In genomic region chr11:88126306-88126793, GRCm38 (mm10) we compare ENCODE assay signal across 10 mouse cellular contexts. TPM values are rescaled to one million over a fixed set of nuclear protein-coding genes. Genes with fewer than 3 reads are reported as not detected.
A peak's percentile ranks its signal among the peaks of the same experiment; 100 is the strongest.
DNase-seq lines count a peak whose midpoint lies in the region; ATAC-seq and TF ChIP-seq lines count a peak whose summit lies in the region.
"Had no signal": no experiment of that assay in that cellular context is flagged by ENCODE, and none has a peak within 500 bp of the region (broad histone marks: within the 10 kb centered on the region; RNA-seq: fewer than 3 reads in every experiment).

No protein-coding gene starts in this region.

- H3K4me1 ChIP-seq in heart, embryonic 10.5 days: peaks cover 48% of the 10 kb centered on the region
- peaks cover 62% of the 10 kb centered on the region for H3K4me1 ChIP-seq in G1E (ENCODE audit: insufficient read depth, low read depth, low read length)
- peaks cover 20% of the 10 kb centered on the region for H3K4me1 ChIP-seq in forebrain, embryonic 14.5 days (ENCODE audit: control insufficient read depth, insufficient read depth, low read length)
- H3K4me1 ChIP-seq in thymus, adult 2 months (replicated peaks; ENCODE audit: control insufficient read depth, insufficient read depth, low read length): peaks cover 26% of the 10 kb centered on the region

- no peak for ATAC-seq in G1E (ENCODE audit: extremely low read depth, insufficient number of reproducible peaks, low FRiP score, poor library complexity, severe bottlenecking)
- ATAC-seq in forebrain, embryonic 14.5 days: peak; percentile 78
- peak; percentile 30 for ATAC-seq in megakaryocyte, adult 5-6 weeks (ENCODE audit: poor library complexity, severe bottlenecking)

- no peaks in the 10 kb centered on the region for H3K9me3 ChIP-seq in heart, embryonic 10.5 days
- H3K9me3 ChIP-seq in G1E (replicated peaks): no peaks in the 10 kb centered on the region
- no peaks in the 10 kb centered on the region for H3K9me3 ChIP-seq in forebrain, embryonic 14.5 days (replicated peaks; ENCODE audit: control insufficient read depth, low read length)

- H3K27me3 ChIP-seq in heart, embryonic 10.5 days (ENCODE audit: insufficient read depth, poor library complexity, severe bottlenecking): no peaks in the 10 kb centered on the region
- H3K27me3 ChIP-seq in G1E (ENCODE audit: insufficient read depth, low read length): peaks cover 73% of the 10 kb centered on the region
- H3K27me3 ChIP-seq in forebrain, embryonic 14.5 days (replicated peaks; ENCODE audit: control insufficient read depth, insufficient read depth, low read length): no peaks in the 10 kb centered on the region
- no peaks in the 10 kb centered on the region for H3K27me3 ChIP-seq in thymus, adult 2 months (ENCODE audit: control insufficient read depth, insufficient read depth, low read length)

- H3K36me3 ChIP-seq in heart, embryonic 10.5 days: 0 out of 2 replicates have a peak, but pooled peaks cover 1% of the 10 kb centered on the region
- no peaks in the 10 kb centered on the region for H3K36me3 ChIP-seq in G1E (replicated peaks)
- H3K36me3 ChIP-seq in forebrain, embryonic 14.5 days (ENCODE audit: control insufficient read depth, insufficient read depth, low read length): no peaks in the 10 kb centered on the region
- H3K36me3 ChIP-seq in thymus, adult 2 months (ENCODE audit: control insufficient read depth, insufficient read depth, low read length): no peaks in the 10 kb centered on the region

- no peak overlapping the region for H3K4me2 ChIP-seq in forebrain, embryonic 14.5 days (ENCODE audit: low read length)

- 31% methylated on average over 5 of the region's 5 CpGs for WGBS in heart, embryonic 10.5 days
- WGBS in forebrain, embryonic 14.5 days: 0% methylated on average over 5 of the region's 5 CpGs
- WGBS in thymus, adult 2 months: 63% methylated on average over 5 of the region's 5 CpGs

- TF ChIP-seq POLR2A in thymus, adult 2 months (IDR thresholded peaks at IDR 0.05; ENCODE audit: control insufficient read depth, extremely low read depth, insufficient read depth, low read length, poor library complexity): no peak

- H3K9ac ChIP-seq in forebrain, embryonic 14.5 days (ENCODE audit: low read length): no peak overlapping the region

- intact Hi-C loops in heart, postnatal 14 days (cut with DNase I): no loop called here

- H3K27ac ChIP-seq in heart, embryonic 10.5 days: peak overlapping the region; percentile 47
- peak overlapping the region; percentile 74 for H3K27ac ChIP-seq in forebrain, embryonic 14.5 days (ENCODE audit: low read depth, low read length)
- no peak overlapping the region for H3K27ac ChIP-seq in thymus, adult 2 months (ENCODE audit: control insufficient read depth, insufficient read depth, low read length)

- no peak for TF ChIP-seq CTCF in G1E (IDR thresholded peaks at IDR 0.05; ENCODE audit: low read depth, low read length)
- no peak for TF ChIP-seq CTCF in thymus, adult 2 months (IDR thresholded peaks at IDR 0.05; ENCODE audit: borderline replicate concordance, control insufficient read depth, extremely low read depth, insufficient read depth, low read length, poor library complexity)

- no peak for DNase-seq in heart, embryonic 10.5 days (ENCODE audit: low spot score)
- DNase-seq in heart, postnatal 14 days: no peak
- DNase-seq in G1E (ENCODE audit: low spot score): no peak
- DNase-seq in forebrain, embryonic 14.5 days (ENCODE audit: low spot score): peak; percentile 80
- no peak for DNase-seq in urinary bladder, postnatal 4 days (ENCODE audit: low spot score in 2 of 2)
- no peak for DNase-seq in thymus, adult 2 months
- no peak for DNase-seq in thymus, postnatal 4 days
- DNase-seq: cerebellum, adult 18-20 months; heart, adult 18-20 months had no signal

- H3K4me3 ChIP-seq in heart, embryonic 10.5 days: no peak overlapping the region
- peak overlapping the region; percentile 19; the same call in 1 of the 2 replicates for H3K4me3 ChIP-seq in G1E (ENCODE audit: low read depth, low read length)
- H3K4me3 ChIP-seq in forebrain, embryonic 14.5 days (ENCODE audit: low read depth, low read length): no peak overlapping the region
- no peak overlapping the region for H3K4me3 ChIP-seq in thymus, adult 2 months (ENCODE audit: control insufficient read depth, insufficient read depth, low read length)

RNA-seq across cellular contexts. Expression of gene Cuedc1, which starts 28.5 kb away (rescaled TPM):
- 15.1 and 17.9 TPM in 2 replicates for polyA plus RNA-seq in heart, embryonic 10.5 days (2016; fragmentation: Nextera tagmentation; extraction: Ambion mirVana)
- total RNA-seq in heart, postnatal 14 days (2021): 10 to 100 TPM; 47.9 to 55.6 TPM
- 29.2 and 36.4 TPM in 2 replicates for total RNA-seq in G1E (2014; fragmentation: Nextera tagmentation)
- 16.7 and 18.9 TPM in 2 replicates for total RNA-seq in G1E (2017)
- 29.6 and 31.7 TPM in 2 replicates for polyA plus RNA-seq in G1E (2012)
- 13.0 and 18.6 TPM in 2 replicates for polyA plus RNA-seq in forebrain, embryonic 14.5 days (2014; fragmentation: Nextera tagmentation; extraction: Ambion mirVana)
- total RNA-seq in megakaryocyte, adult 5-6 weeks (2015): 0.67 and 0.73 TPM in 2 replicates
- total RNA-seq in megakaryocyte, adult 5-6 weeks (2017): 1.3 and 2.2 TPM in 2 replicates
- polyA plus RNA-seq in thymus, adult 2 months (2012; rRNA removed): 13.8 and 15.5 TPM in 2 replicates

RNA-seq across cellular contexts. Expression of gene Vezf1, which starts 58.3 kb away (rescaled TPM):
- polyA plus RNA-seq in heart, embryonic 10.5 days (2016; fragmentation: Nextera tagmentation; extraction: Ambion mirVana): 24.2 and 34.1 TPM in 2 replicates
- 10 to 100 TPM; 41.5 to 41.9 TPM for total RNA-seq in heart, postnatal 14 days (2021)
- 78.3 and 90.9 TPM in 2 replicates for total RNA-seq in G1E (2014; fragmentation: Nextera tagmentation)
- 48.2 and 60.2 TPM in 2 replicates for total RNA-seq in G1E (2017)
- 15.8 and 16.8 TPM in 2 replicates for polyA plus RNA-seq in G1E (2012)
- polyA plus RNA-seq in forebrain, embryonic 14.5 days (2014; fragmentation: Nextera tagmentation; extraction: Ambion mirVana): 60.0 and 64.7 TPM in 2 replicates
- total RNA-seq in megakaryocyte, adult 5-6 weeks (2015): 46.4 and 55.3 TPM in 2 replicates
- total RNA-seq in megakaryocyte, adult 5-6 weeks (2017): 22.6 and 25.0 TPM in 2 replicates
- polyA plus RNA-seq in thymus, adult 2 months (2012; rRNA removed): 35.4 and 35.9 TPM in 2 replicates
